Mouse (Mus musculus): ENCODE results near the gene Rcc2.

GRCm38 (mm10) chr4:140761601-140762000 lies 61.3 kb downstream of the Rcc2 start:
- TF ChIP-seq CTCF (IDR thresholded peaks at IDR 0.05) (no peak), EP300 (IDR thresholded peaks at IDR 0.05) (no peak)
